Mouse (Mus musculus): ENCODE data around the gene Tead2. TPM values are rescaled to one million over a fixed set of nuclear protein-coding genes. Genes with fewer than 3 reads are reported as not detected.
A peak's percentile ranks its signal among the peaks of the same experiment; 100 is the strongest.
"Not testable (repeated sequence)": the region's sequence is repeated elsewhere in the genome, so short reads cannot be mapped to it uniquely, and the experiment has no call there.

Gene Tead2
- polyA plus RNA-seq, 1 experiment from 2014 or later, result 26.8 TPM

DNA sequence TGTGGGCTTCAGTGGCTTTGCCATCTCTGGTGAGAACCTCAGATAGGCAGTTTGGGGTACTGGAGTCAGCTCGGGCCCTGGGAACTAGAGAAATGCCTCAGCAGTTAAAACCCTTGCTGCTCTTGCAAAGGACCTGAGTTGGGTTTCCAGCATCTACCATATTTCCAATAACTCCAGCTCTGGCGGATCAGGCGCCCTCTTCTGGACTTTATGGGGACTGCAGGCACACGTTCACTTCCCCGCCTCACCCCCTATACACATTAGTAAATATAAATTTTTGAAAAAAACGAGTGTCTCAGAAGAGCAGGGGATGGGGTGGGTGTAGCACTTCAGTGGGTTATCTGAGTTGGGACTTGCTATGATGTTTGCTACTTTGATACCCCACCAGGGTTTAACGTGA is 42.6 kb upstream of the Tead2 start:
- Histone ChIP-seq H3K9me3 (ENCODE audit: control insufficient read depth, low read length) (peaks cover 11% of the 10 kb centered on the region), H3K4me1 (replicated peaks; ENCODE audit: control insufficient read depth, insufficient read depth) (0 out of 2 replicates have a peak, but pooled peaks cover 6% of the 10 kb centered on the region), H3K4me2 (replicated peaks; ENCODE audit: low read depth) (no peak overlapping the region), H3K27ac (replicated peaks) (no peak overlapping the region), H3K27me3 (ENCODE audit: control insufficient read depth, insufficient read depth, low read length) (peaks cover 21% of the 10 kb centered on the region; the same call in 1 of the 2 replicates), H3K4me3 (ENCODE audit: low read depth, low read length) (no peak overlapping the region), H3K9ac (ENCODE audit: low read length) (no peak overlapping the region), H3K36me3 (ENCODE audit: control insufficient read depth, insufficient read depth, low read length) (no peaks in the 10 kb centered on the region)
- no peak for DNase-seq (ENCODE audit: low spot score)
- 59% methylated on average over 7 of the region's 7 CpGs for WGBS
- TF ChIP-seq CTCF (IDR thresholded peaks at IDR 0.05; ENCODE audit: low read depth) (peak; percentile 48), EP300 (optimal IDR thresholded peaks at IDR 0.05) (no peak)
- no peak for ATAC-seq (ENCODE audit: low FRiP score, low TSS enrichment)

DNA sequence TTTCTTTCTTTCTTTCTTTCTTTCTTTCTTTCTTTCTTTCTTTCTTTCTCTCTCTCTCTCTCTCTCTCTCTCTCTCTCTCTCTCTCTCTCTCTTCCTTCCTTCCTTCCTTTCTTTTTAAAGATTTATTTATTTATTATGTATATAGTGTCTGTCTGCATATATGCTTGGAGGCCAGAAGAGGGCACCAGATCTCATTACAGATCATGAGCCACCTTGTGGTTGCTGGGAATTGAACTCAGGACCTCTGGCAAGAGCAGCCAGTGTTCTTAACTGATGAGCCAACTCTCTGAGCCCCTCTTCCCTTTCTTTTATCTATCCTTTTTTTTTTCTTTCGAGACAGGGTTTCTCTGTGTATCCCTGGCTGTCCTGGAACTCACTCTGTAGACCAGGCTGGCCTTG is 41.8 kb upstream of the Tead2 start:
- ATAC-seq (ENCODE audit: low FRiP score, low TSS enrichment); H3K36me3 ChIP-seq (ENCODE audit: control insufficient read depth, insufficient read depth, low read length); H3K27ac ChIP-seq (replicated peaks); H3K4me3 ChIP-seq (ENCODE audit: low read depth, low read length); H3K4me2 ChIP-seq (replicated peaks; ENCODE audit: low read depth); DNase-seq (ENCODE audit: low spot score); H3K9ac ChIP-seq (ENCODE audit: low read length); H3K4me1 ChIP-seq (replicated peaks; ENCODE audit: control insufficient read depth, insufficient read depth): not testable (repeated sequence)
- peak; percentile 69 for TF ChIP-seq CTCF (IDR thresholded peaks at IDR 0.05; ENCODE audit: low read depth)
- Histone ChIP-seq H3K27me3 (ENCODE audit: control insufficient read depth, insufficient read depth, low read length) (peaks cover 21% of the 10 kb centered on the region; the same call in 1 of the 2 replicates), H3K9me3 (ENCODE audit: control insufficient read depth, low read length) (peaks cover 11% of the 10 kb centered on the region)
- WGBS, result 53% methylated on average over 1 of the region's 1 CpGs

DNA sequence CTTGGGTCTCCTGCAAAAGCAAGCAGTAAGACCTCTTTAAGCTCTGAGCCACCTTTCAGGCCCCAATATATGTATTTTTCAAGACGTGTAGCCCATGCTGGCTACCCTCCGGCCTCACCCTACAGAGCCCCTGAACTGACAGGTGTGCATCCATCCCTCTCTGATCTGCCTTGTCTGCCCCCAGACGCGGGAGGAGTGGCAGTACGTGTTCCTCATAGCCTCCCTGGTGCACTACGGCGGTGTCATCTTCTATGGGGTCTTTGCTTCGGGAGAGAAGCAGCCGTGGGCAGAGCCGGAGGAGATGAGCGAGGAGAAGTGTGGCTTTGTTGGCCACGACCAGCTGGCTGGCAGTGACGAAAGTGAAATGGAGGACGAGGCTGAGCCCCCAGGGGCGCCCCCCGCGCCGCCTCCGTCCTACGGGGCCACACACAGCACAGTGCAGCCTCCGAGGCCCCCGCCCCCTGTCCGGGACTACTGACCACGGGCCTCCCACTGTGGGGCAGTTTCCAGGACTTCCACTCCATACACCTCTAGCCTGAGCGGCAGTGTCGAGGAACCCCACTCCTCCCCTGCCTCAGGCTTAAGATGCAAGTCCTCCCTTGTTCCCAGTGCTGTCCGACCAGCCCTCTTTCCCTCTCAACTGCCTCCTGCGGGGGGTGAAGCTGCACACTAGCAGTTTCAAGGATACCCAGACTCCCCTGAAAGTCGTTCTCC is 40.8 kb upstream of the Tead2 start:
- H3K27me3 ChIP-seq (ENCODE audit: control insufficient read depth, insufficient read depth, low read length), result peaks cover 17% of the 10 kb centered on the region; the same call in 1 of the 2 replicates
- 0 out of 2 replicates have a peak, but pooled peaks cover 6% of the 10 kb centered on the region for H3K4me1 ChIP-seq (replicated peaks; ENCODE audit: control insufficient read depth, insufficient read depth)
- no peak overlapping the region for H3K27ac ChIP-seq (replicated peaks)
- 5% methylated on average over 26 of the region's 29 CpGs for WGBS
- DNase-seq (ENCODE audit: low spot score) (no peak), ATAC-seq (ENCODE audit: low FRiP score, low TSS enrichment) (no peak)
- H3K9me3 ChIP-seq (ENCODE audit: control insufficient read depth, low read length), result peaks cover 6% of the 10 kb centered on the region
- no peak for TF ChIP-seq CTCF (IDR thresholded peaks at IDR 0.05; ENCODE audit: low read depth)
- TF ChIP-seq EP300 (optimal IDR thresholded peaks at IDR 0.05), result no peak
- H3K9ac ChIP-seq (ENCODE audit: low read length), result no peak overlapping the region
- H3K4me2 ChIP-seq (replicated peaks; ENCODE audit: low read depth), result no peak overlapping the region
- H3K4me3 ChIP-seq (ENCODE audit: low read depth, low read length), result no peak overlapping the region
- H3K36me3 ChIP-seq (ENCODE audit: control insufficient read depth, insufficient read depth, low read length), result no peaks in the 10 kb centered on the region

DNA sequence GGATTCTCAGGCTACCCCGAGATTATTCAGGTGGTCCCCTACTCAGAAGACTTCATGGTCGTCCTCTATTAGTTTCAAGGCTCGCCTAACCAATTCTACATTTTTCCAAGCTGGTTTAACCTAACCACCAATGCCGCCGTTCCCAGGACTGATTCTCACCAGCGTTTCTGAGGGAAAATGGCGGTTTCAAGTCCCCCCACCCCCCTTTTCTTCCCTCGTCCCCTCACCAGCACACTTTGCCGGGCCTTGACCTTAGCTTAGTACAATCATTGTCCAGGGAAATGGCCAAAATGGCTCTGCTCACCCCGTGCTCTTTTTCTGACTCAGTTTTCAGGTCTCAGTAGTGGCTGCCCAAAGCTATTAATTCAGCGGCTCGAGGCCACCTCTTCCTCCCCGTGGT is 40.2 kb upstream of the Tead2 start:
- Histone ChIP-seq H3K27me3 (ENCODE audit: control insufficient read depth, insufficient read depth, low read length) (peaks cover 20% of the 10 kb centered on the region; the same call in 1 of the 2 replicates), H3K36me3 (ENCODE audit: control insufficient read depth, insufficient read depth, low read length) (no peaks in the 10 kb centered on the region), H3K4me1 (replicated peaks; ENCODE audit: control insufficient read depth, insufficient read depth) (0 out of 2 replicates have a peak, but pooled peaks cover 6% of the 10 kb centered on the region), H3K9ac (ENCODE audit: low read length) (no peak overlapping the region), H3K4me3 (ENCODE audit: low read depth, low read length) (no peak overlapping the region), H3K4me2 (replicated peaks; ENCODE audit: low read depth) (no peak overlapping the region), H3K27ac (replicated peaks) (no peak overlapping the region), H3K9me3 (ENCODE audit: control insufficient read depth, low read length) (no peaks in the 10 kb centered on the region)
- TF ChIP-seq CTCF (IDR thresholded peaks at IDR 0.05; ENCODE audit: low read depth), result no peak
- no peak for TF ChIP-seq EP300 (optimal IDR thresholded peaks at IDR 0.05)
- 3% methylated on average over 13 of the region's 13 CpGs for WGBS
- no peak for DNase-seq (ENCODE audit: low spot score)
- ATAC-seq (ENCODE audit: low FRiP score, low TSS enrichment), result no peak

DNA sequence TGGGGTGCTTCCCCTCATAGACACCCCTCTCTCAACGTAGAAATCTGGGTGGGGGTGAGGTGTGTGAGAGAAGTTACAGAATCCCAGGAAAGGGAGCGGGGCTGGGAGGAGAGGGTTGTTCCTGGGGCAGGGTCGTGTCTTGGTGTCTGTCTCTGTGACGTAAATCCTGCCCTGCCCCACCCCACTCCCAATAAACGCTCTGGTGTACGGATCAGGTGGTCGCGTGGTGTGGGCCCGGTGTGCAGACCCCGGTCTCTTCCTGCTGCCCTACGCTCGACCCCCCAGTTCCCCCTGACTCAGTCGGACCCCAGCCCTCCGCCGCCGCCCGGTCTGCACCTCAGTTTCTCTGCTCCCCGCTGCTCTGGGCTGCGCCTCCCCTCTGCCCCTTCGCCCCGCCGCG is 39.6 kb upstream of the Tead2 start:
- no peak overlapping the region for H3K4me2 ChIP-seq (replicated peaks; ENCODE audit: low read depth)
- H3K9me3 ChIP-seq (ENCODE audit: control insufficient read depth, low read length), result no peaks in the 10 kb centered on the region
- peaks cover 23% of the 10 kb centered on the region; the same call in 1 of the 2 replicates for H3K27me3 ChIP-seq (ENCODE audit: control insufficient read depth, insufficient read depth, low read length)
- ATAC-seq (ENCODE audit: low FRiP score, low TSS enrichment) (no peak), DNase-seq (ENCODE audit: low spot score) (no peak)
- TF ChIP-seq EP300 (optimal IDR thresholded peaks at IDR 0.05) (no peak), CTCF (IDR thresholded peaks at IDR 0.05; ENCODE audit: low read depth) (no peak)
- peak overlapping the region; percentile 6; the same call in 1 of the 2 replicates for H3K4me3 ChIP-seq (ENCODE audit: low read depth, low read length)
- H3K27ac ChIP-seq (replicated peaks), result no peak overlapping the region
- WGBS, result 2% methylated on average over 23 of the region's 23 CpGs
- 0 out of 2 replicates have a peak, but pooled peaks cover 6% of the 10 kb centered on the region for H3K4me1 ChIP-seq (replicated peaks; ENCODE audit: control insufficient read depth, insufficient read depth)
- no peak overlapping the region for H3K9ac ChIP-seq (ENCODE audit: low read length)
- no peaks in the 10 kb centered on the region for H3K36me3 ChIP-seq (ENCODE audit: control insufficient read depth, insufficient read depth, low read length)

DNA sequence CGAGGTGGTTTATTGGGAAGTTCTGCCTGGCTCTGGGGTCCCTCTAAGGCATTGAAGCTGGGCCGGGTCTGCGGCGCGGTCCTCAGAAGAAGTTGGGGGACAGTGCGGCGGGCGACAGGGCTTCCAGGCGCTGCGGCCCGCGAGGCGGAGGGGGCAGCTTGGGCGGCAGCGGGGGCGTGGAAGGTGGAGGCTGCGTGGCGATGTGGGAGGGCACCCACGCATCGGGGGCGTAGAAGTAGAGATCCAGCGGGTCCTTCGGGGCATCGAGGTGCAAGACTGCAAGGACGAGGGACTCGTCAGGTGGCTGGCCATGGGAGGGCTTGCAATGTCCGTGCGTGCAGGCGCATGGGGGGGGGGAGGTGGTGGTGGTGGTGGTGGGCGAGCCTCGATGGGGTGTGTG is 39.2 kb upstream of the Tead2 start:
- peak overlapping the region; percentile 6; the same call in 1 of the 2 replicates for H3K4me3 ChIP-seq (ENCODE audit: low read depth, low read length)
- H3K27me3 ChIP-seq (ENCODE audit: control insufficient read depth, insufficient read depth, low read length), result peaks cover 27% of the 10 kb centered on the region; the same call in 1 of the 2 replicates
- H3K4me2 ChIP-seq (replicated peaks; ENCODE audit: low read depth), result 0 out of 2 replicates have a peak overlapping the region, but pooled peaks have one; percentile 14
- TF ChIP-seq CTCF (IDR thresholded peaks at IDR 0.05; ENCODE audit: low read depth) (no peak), EP300 (optimal IDR thresholded peaks at IDR 0.05) (no peak)
- H3K9me3 ChIP-seq (ENCODE audit: control insufficient read depth, low read length), result no peaks in the 10 kb centered on the region
- H3K9ac ChIP-seq (ENCODE audit: low read length), result no peak overlapping the region
- 0 out of 2 replicates have a peak, but pooled peaks cover 6% of the 10 kb centered on the region for H3K4me1 ChIP-seq (replicated peaks; ENCODE audit: control insufficient read depth, insufficient read depth)
- H3K36me3 ChIP-seq (ENCODE audit: control insufficient read depth, insufficient read depth, low read length), result no peaks in the 10 kb centered on the region
- WGBS, result 4% methylated on average over 30 of the region's 31 CpGs
- ATAC-seq (ENCODE audit: low FRiP score, low TSS enrichment) (no peak), DNase-seq (ENCODE audit: low spot score) (no peak)
- no peak overlapping the region for H3K27ac ChIP-seq (replicated peaks)

Data from stomach, postnatal 0 days (tissue).